Mouse (Mus musculus) CD4-positive, CD25-positive, alpha-beta regulatory T cell, adult 4 months (primary cell): ENCODE results near the gene Slc4a4. TPM values are rescaled to one million over a fixed set of nuclear protein-coding genes. Genes with fewer than 3 reads are reported as not detected.

Experiments used
- ATAC-seq: one replicate; pipeline ENCODE4 v1.8.0; 2017
- polyA plus RNA-seq, 2 experiments: library from polyadenylated mRNA; unstranded; fragments of 100-300 nt; shearing (Covaris generic); gene quantifications; one replicate each; pipeline ENCODE4 v1.2.1; 2017

Gene Slc4a4
- polyA plus RNA-seq, 2 experiments from 2014 or later: not detected

GRCm38 (mm10) chr5:88917221-88917620 lies 30.6 kb downstream of the Slc4a4 start:
- ATAC-seq: no peak

- ATAC-seq: no peak
These were observed 31.0 kb downstream of the Slc4a4 start for GRCm38 (mm10) chr5:88917630-88918029.

- no peak for ATAC-seq
These were observed 31.9 kb downstream of the Slc4a4 start for GRCm38 (mm10) chr5:88918538-88918937.

- ATAC-seq: no peak
These were observed 39.0 kb downstream of the Slc4a4 start for GRCm38 (mm10) chr5:88925576-88925975.

- ATAC-seq: no peak
These were observed 41.7 kb downstream of the Slc4a4 start for GRCm38 (mm10) chr5:88928201-88928916.

GRCm38 (mm10) chr5:88929392-88930094 lies 42.9 kb downstream of the Slc4a4 start:
- no peak for ATAC-seq

- no peak for ATAC-seq
These were observed 43.5 kb downstream of the Slc4a4 start for GRCm38 (mm10) chr5:88930129-88930528.

GRCm38 (mm10) chr5:88930611-88931010 lies 44.0 kb downstream of the Slc4a4 start:
- ATAC-seq: no peak

GRCm38 (mm10) chr5:88931176-88931575 lies 44.6 kb downstream of the Slc4a4 start:
- no peak for ATAC-seq

- no peak for ATAC-seq
These were observed 46.8 kb downstream of the Slc4a4 start for GRCm38 (mm10) chr5:88933454-88933853.

- ATAC-seq: no peak
These were observed 47.3 kb downstream of the Slc4a4 start for GRCm38 (mm10) chr5:88933946-88934345.

- no peak for ATAC-seq
These were observed 51.6 kb downstream of the Slc4a4 start for GRCm38 (mm10) chr5:88938208-88938607.

- ATAC-seq: no peak
These were observed 52.5 kb downstream of the Slc4a4 start for GRCm38 (mm10) chr5:88939151-88939550.

GRCm38 (mm10) chr5:88939782-88940181 lies 53.2 kb downstream of the Slc4a4 start:
- no peak for ATAC-seq

- ATAC-seq: no peak
These were observed 55.3 kb downstream of the Slc4a4 start for GRCm38 (mm10) chr5:88941905-88942304.

GRCm38 (mm10) chr5:88945661-88946339 lies 59.2 kb downstream of the Slc4a4 start:
- no peak for ATAC-seq

- no peak for ATAC-seq
These were observed 63.7 kb downstream of the Slc4a4 start for GRCm38 (mm10) chr5:88950337-88950736.

GRCm38 (mm10) chr5:88952757-88953577 lies 66.3 kb downstream of the Slc4a4 start:
- no peak for ATAC-seq

- ATAC-seq: no peak
These were observed 71.1 kb downstream of the Slc4a4 start for GRCm38 (mm10) chr5:88957735-88958134.

- ATAC-seq: no peak
These were observed 72.3 kb downstream of the Slc4a4 start for GRCm38 (mm10) chr5:88958966-88959365.

GRCm38 (mm10) chr5:88959412-88959811 lies 72.8 kb downstream of the Slc4a4 start:
- no peak for ATAC-seq

GRCm38 (mm10) chr5:88960342-88961105 lies 73.9 kb downstream of the Slc4a4 start:
- no peak for ATAC-seq
